Mouse (Mus musculus) cerebellum, postnatal 4 days (tissue): Measurements from ENCODE around the gene Man2a2.
"Not testable (repeated sequence)": the region's sequence is repeated elsewhere in the genome, so short reads cannot be mapped to it uniquely, and the experiment has no call there.

Experiments used
- DNase-seq, 2 experiments: peaks; one replicate each; pipeline ENCODE4 v3.0.0; 2022; ENCODE audit warnings: low spot score in 2 of 2, mixed read lengths in 1 of 2

The Man2a2 gene

DNA sequence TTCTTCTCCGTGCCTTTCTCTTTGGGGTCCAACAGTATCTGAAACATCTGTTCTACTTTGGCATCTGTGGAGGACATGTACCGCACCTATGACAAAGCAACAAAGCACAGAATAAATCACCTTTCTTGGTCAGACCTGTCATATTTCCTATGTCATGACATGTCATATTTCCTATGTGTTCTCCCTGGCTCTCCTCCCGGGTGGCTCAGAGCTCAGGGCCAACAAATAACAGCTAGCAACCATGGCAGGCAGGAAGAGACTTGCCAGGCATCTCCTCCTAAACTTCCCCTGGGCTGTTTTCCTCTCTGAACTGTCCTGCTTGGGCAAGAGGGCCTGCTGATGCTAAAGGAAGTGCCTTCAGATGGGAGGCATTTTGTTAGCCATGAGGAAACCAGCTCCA lies 34.2 kb downstream of the Man2a2 start:
- DNase-seq, result no peak

GRCm38 (mm10) chr7:80334848-80335247 lies 36.3 kb downstream of the Man2a2 start:
- no peak for DNase-seq

DNA sequence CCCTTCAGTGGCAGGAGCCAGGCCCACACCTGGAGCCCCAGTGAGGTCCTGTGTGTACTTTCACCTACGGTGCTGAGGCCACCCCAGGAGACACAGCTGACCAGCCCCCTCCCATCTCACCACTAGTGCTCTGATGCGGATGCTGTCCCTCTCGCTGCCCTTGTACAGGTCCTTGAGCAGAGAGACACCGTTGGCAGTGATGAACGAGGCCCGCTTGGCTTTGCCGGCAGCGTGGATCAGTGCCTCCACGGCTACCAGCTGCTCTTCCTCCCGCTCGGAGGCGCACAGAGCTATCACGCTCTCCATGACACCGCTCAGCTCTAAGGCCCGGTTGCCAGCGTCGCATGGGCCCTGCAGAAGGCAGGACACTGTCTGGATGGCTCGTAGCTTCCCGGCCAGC lies 39.7 kb downstream of the Man2a2 start:
- no peak for DNase-seq

DNA sequence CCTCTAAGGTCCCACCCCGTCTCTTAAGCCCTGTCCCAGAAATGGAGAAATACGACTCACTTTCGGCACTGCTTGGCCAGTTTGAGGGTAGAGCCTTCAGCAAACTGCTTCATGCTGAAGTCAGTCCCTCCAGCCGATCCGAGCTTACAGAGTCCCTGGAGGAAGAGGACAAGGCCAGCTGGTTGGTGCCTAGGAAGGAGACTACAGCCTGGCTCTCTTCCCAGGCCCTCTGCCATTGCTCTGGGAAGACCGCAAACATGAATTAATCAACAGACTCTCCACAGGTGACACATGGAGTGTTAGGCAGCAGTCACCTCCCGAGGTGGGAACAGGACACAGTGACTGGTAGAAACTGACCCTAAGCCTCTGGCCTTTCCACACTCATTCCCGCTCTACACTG lies 40.9 kb downstream of the Man2a2 start:
- DNase-seq, result no peak

GRCm38 (mm10) chr7:80326076-80326475 lies 45.1 kb downstream of the Man2a2 start:
- DNase-seq, result no peak

GRCm38 (mm10) chr7:80325292-80325868 lies 45.8 kb downstream of the Man2a2 start:
- DNase-seq, result no peak

GRCm38 (mm10) chr7:80324816-80325119 lies 46.4 kb downstream of the Man2a2 start:
- not testable (repeated sequence) for DNase-seq

DNA sequence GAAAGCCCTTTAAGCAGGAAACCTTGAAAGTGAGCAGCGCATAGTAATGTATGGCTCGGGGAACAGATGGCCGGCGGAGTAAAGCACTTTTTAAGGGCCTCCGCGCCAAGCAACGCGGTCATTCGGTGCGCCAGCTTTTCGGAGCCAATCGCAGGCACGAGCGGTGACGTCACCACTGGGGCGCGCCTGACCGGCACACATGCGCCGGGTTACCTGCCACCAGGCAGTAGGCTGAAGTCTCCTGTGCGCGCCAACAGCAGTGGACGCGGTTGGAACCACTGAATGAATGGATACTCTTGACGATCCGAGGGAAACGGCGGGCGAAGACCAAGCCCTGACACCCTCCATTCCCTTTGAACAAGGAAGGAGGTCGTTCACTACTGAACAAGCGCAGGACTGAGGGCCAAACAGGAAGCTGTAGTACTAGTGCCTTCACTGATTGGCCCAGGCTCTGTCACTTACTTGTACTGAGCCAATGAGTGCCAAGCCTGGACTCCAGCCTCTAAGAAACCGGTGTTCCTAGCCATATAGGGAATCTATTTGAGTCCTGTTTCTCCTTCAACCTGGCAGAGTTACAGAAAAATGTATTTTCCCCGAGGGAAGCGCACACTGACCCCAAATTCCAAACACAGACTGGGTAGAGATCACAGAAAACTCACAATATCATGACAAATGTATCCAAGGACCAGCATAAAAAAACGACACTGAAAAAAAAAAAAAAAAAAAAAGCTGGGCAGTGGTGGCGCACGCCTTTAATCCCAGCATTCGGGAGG lies 46.9 kb downstream of the Man2a2 start, which contains the start of gene Rccd1:
Gene Rccd1, minus strand, starts transcription at position 412 of the 773 bp plus-strand sequence.
- DNase-seq, result peak; percentile 88 to 96

DNA sequence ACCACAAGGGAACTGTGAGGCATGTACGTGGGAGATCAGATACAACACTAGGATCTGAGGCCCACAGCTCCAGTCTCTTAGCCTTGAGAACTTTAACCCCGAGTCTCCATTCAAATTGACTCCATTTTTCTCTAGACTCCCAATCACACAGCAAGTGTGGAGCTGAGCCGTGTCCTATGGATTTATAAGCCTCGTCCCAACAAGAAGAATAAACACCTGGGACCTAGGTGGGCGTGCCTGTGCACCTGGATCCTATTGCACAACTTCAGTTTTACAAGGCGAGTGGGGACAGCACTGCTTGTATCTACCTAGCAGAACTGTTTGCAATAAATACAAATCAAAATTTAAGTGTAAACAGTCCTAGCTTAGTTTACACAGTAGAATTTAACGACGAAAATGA lies 47.8 kb downstream of the Man2a2 start:
- no peak for DNase-seq

DNA sequence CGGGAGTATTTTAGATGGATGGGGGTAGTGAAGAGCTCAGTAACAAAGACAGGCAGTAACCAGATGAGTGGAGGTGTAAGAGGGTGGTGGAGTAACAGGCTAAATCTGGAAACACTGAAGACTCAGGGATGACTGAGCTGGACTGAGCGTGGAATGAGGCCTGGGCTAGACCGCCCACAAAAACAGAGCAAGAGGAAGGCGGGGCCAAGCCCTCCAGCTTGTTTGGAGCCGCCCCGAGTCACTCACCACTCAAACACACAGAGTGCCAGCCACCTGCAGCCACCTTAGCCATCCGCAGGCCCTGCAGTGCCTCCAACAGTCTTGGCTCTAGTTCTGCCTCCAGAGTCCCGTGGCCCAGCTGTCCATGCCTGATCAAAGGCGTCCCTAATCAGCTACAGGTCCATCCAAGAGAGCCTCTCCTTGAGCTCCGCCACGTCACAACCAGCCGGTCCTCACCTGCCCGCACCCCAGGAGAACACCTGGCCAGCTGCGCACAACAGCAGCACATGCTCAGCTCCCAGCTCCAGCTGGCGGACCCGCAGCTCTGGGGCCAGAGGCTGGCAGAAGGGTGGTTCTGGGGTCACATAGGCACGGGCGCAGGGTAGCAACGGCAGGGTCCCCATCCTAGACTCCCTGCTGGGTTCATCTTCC lies 51.2 kb downstream of the Man2a2 start:
- DNase-seq, result no peak

GRCm38 (mm10) chr7:80318670-80319069 lies 52.5 kb downstream of the Man2a2 start:
- DNase-seq, result no peak

- no peak for DNase-seq
Observed at GRCm38 (mm10) chr7:80317439-80318115, 53.6 kb downstream of the Man2a2 start.

DNA sequence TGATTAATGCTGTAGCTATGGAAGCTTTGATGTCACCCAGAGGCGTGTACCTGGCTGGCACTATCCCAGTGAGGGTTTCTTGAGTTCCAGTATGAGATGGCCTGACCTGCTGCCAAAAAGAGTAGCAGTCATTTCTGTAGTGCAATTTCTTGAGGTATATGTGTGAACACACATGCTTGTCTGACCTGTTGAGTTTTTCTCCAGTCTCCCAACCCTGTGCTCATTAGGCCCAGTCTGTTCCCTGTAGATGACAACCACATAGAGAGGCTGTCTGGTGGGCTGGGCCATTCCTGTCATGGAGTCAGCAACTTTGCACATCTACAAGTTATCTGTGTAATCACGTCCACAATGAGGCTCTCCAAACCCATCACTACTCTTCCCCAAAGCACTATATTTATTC lies 55.4 kb downstream of the Man2a2 start:
- DNase-seq, result no peak

DNA sequence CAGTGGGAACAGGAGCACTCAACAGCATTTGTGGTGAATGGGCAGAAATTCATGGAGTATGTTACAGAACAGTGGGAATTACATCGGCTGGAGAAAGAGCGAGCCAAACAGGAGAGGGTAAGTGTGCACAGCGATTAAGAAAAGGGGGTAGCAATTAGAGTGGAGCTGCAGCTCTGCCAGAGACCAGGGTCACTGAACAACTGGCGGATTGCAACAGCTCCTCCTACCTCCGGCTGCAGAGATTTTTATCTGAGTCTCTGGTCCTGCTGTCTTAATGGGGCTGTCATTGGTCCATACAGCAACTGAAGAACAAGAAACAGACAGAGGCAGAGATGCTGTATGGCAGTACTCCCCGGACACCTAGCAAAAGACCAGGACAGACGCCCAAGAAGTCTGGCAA lies 60.4 kb downstream of the Man2a2 start:
- no peak for DNase-seq

DNA sequence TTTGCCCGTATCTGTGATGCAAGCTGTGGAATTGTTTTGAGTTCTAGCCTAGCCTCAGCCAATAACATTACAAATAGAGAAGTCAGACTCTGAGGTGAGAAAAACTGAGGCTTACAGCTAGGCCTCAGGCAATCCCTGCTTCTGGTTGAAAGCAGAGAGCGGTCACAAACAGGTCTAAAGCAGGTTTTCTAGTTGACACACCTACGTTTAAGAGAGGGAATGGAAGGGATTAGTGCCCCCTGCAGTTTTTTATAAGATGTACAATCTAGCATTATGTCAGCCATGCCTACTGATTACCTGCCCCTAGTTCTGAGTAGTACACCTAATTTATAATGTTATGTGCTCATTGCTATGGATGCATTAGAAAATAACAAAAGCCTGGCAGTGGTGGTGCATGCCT lies 63.4 kb downstream of the Man2a2 start:
- DNase-seq, result no peak

DNA sequence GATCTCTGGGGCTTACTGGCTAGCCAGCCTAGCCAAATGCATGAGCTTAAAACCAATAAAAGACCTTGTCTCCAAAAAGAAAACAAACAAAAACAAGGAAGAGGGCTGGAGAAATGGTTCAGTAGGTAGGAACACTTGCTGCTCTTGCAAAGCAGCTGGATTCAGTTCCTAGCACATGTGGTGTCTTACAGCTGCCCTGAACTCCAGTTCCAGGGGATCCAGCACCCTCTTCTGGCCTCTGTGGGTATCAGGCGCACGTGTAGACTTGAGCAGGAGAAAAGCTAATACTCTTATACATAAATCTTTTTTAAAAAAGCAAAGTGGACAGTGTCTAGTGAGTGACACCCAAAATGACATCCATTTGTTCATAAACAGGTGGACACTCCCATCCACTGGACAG lies 69.7 kb downstream of the Man2a2 start:
- DNase-seq, result no peak

GRCm38 (mm10) chr7:80299568-80299967 lies 71.6 kb downstream of the Man2a2 start:
- DNase-seq, result no peak
